Mouse (Mus musculus) layer of hippocampus, adult 9-11 months (tissue): ENCODE results near the gene Zfp935.
"Not testable (repeated sequence)": the region's sequence is repeated elsewhere in the genome, so short reads cannot be mapped to it uniquely, and the experiment has no call there.

Experiments
- DNase-seq: peaks from one replicate; pipeline ENCODE4 v3.0.0; 2022

Zfp935 gene

DNA sequence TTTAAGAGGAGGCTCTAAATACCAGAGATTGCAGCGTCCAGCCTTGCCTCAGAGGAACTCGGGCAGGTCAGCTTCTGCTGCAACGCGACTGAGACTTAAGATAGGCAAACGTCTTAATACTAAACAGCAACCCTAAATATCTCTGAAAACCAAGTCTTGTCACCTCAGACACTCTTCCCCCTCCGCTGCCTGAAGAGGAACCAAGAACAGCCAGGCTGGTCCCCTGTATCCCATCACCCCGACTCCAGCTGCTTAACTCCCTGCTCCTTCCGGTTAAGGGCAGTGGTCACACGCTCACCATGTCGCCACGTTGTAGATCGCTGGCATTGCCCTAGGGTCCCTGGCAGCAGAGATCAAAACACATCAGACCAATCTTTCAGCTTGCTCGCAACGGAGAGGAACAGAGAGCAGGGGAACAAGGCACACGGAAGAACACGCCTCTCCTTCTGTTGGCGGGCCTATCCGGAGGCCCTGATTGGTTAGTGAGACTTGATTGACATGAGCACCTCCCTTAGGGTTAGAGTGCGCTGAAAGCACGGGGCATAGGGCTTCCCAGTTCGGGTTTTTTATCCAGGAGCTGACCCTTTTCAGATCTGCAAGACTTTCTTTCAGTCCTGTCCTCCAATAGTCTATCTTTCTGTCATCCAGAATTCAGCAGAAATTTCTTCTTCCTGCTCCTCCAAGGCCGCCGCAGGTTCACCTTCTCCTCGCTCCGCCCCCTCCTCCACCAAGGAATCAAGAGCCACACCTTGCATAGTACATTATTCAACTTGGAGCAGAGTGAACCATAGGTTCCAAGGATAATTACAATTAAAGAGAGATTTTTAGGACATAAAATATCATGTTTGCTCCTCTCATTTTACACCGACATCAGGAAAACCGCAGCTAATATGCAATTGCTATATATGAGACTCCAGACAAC, at the start of gene Zfp935:
TSS of gene Zfp935 (minus strand) at position 323 of the 922 bp plus-strand sequence.
- DNase-seq: peak; percentile 83

DNA sequence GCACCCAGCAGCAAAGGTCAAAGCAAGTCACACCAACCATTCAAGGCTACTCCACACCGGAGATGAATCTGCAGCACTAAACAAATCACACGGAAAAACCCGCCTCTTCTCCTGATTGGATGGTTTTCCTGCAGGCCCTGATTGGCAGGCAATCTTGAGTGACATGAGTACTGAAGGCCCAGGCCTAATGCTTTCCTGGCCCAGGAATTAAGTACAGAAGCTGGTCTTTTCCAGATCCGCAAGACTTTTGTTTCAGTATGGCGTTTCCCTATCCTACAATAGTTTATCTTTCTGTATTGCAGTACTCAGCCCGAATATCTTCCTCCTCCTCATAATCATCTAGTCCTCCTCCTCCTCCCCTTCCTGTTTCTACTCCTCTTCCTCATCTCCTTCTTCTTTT, 12.8 kb upstream of the Zfp935 start, which contains the start of gene Zfp934:
TSS of gene Zfp934 (minus strand) at position 101 of the 400 bp plus-strand sequence.
- DNase-seq: not testable (repeated sequence)

DNA sequence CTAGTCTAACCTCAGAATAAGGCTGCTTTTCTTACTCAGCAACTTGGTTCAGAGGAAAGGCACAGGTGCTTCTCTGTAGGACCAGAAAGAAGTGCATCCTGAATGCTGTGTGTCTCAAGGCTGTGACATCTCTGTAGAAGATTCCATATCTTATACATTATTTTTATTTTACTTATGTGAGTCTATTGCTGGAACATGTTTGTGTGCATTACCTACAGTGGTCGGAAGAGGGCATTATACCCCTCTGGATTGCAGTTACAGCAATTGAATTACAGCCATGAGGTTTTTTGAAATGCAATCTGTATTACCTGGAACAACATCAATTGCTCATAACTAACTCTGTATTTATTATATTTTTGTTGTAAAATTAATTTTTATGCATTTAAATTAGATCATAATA, 3.4 kb upstream of the Zfp935 start:
- not testable (repeated sequence) for DNase-seq

DNA sequence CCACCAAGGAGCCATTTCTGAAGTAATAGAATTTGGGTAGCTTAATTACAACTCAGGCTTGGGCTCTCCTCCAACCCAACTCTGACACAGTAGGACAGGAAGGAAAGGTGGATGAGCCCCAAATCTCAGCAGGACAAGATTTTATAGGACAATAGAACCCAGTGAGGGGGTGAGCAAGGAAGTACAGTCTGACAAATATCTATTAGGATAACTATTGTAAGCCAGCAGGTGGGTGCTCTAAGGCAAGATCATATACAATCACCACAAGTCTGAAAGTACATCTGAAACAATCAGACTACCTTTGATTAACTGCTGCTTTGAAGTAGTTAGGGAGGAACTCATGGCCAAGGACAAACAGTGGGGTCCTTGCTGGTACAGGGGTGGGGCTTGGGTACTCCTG, 28.2 kb downstream of the Zfp935 start:
- not testable (repeated sequence) for DNase-seq

DNA sequence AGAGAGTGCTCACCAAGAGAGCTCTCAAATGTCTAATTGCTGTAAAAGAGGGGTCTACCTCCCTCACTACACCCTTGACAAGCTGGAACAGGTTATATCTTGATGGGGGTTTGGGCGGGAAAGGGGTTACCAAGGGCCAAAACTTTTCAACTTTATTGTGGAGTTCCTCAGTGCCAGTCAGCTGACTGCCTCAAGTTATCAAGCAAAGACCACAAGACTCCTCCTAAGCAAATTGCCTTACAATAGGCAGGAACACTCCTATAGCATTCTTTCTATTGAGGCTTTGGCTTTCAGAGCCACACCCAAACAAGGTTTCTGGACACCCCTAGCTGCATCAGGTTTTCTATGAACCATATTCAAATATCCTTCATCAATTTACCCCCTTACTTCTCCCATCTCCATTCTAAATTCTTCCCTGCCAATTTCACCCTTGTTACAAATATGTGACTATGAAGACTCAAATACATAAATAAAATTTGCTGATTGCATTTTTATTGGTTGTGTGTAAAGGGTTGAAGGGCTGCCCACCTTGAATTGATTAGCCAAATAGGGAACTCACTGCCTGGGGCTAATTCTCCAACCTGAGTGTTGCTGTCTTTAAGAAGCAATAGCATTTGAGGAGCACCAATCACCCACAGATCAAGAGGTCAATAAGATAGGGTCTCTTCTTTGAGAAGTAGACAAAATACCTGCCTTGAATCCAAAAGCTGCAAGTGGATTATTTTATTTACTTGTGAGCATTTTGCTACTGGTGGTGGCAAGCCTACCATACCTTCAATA, 47.5 kb downstream of the Zfp935 start:
- not testable (repeated sequence) for DNase-seq

DNA sequence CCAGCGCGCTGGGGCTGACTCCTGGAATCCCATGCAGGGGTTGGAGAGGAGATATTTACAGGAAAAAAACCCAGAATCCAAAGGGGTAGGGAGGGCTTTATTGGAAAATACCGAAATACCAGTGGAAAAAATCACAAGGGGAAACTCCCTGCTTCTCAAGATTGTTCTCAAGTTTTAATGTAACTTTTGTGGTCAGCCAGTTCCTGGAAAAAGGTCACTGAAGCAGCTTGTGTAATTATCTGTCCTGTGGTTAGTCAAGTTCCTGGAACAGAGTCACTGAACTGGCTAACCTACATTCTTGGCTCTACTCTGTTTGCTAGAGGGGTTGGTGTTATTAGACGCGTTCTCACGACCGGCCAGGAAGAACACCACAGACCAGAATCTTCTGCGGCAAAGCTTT, 85.7 kb downstream of the Zfp935 start:
- not testable (repeated sequence) for DNase-seq

DNA sequence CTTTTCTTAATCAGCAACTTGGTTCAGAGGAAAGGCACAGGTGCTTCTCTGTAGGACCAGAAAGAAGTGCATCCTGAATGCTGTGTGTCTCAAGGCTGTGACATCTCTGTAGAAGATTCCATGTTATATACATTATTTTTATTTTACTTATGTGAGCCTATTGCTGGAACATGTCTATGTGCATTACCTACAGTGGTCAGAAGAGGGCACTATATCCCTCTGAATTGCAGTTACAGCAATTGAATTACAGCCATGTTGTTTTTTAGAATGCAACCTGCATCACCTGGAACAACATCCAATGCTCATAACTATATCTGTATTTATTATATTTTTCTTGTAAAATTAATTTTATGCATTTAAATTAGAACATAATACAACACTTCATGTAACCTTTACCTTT, 88.4 kb downstream of the Zfp935 start:
- DNase-seq: not testable (repeated sequence)

DNA sequence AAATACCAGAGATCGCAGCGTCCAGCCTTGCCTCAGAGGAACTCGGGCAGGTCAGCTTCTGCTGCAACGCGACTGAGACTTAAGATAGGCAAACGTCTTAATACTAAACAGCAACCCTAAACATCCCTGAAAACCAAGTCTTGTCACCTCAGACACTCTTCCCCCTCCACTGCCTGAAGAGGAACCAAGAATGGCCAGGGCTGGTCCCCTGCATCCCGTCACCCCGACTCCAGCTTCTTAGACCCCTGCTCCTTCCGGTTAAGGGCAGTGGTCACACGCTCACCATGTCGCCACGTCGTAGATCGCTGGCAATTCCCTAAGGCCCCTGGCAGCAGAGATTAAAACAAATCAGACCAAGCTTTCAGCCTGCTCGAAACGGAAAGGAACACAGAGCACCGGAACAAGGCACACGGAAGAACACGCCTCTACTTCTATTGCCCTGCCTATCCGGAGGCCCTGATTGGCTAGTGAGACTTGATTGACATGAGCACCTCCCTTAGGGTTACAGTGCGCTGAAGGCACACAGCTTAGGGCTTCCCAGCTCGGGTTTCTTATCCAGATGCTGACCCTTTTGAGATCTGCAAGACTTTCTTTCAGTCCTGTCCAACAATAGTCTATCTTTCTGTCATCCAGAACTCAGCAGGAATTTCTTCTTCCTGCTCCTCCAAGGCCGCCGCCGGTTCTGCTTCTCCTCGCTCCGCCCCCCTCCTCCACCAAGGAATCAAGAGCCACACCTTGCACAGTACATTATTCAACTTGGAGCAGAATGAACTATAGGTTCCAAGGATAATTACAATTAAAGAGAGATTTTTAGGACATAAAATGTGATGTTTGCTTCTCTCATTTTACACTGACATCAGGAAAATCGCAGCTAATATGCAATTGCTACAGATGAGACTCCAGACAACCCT, 91.6 kb downstream of the Zfp935 start, which contains the start of gene Gm49359:
TSS of gene Gm49359 (minus strand) at position 409 of the 911 bp plus-strand sequence.
- DNase-seq: peak; percentile 94
